23 mouse cellular contexts compared by ENCODE assay signal in the genomic region with DNA sequence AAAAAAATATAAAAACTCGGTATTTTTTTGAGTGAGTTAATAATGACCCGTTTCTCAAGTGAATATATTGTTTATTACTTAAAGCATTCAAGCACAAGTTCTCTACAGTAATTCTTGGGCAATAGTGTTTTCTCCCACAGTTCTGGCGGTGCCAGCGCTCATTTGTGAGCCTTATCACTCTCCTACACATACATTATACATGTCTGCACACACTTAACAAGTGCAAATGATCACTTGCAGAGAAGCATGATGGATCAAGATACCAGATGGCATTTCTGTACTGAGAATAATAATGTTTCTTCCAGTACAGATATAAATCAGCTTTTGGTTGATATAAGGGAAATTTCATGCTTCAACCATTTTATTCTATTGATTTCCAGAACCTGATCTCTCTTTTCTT.
A peak's percentile ranks its signal among the peaks of the same experiment; 100 is the strongest.
DNase-seq lines count a peak whose midpoint lies in the region; ATAC-seq and TF ChIP-seq lines count a peak whose summit lies in the region.
"Had no signal": no experiment of that assay in that cellular context is flagged by ENCODE, and none has a peak within 500 bp of the region (broad histone marks: within the 10 kb centered on the region; RNA-seq: fewer than 3 reads in every experiment).

No protein-coding gene starts in this region.

- TF ChIP-seq CTCF in forebrain, postnatal 0 days (IDR thresholded peaks at IDR 0.05; ENCODE audit: low read depth): no peak
- TF ChIP-seq CTCF in brain, embryonic 14.5 days (IDR thresholded peaks at IDR 0.05; ENCODE audit: borderline replicate concordance, extremely low read depth, insufficient read depth, insufficient read length): no peak

- DNase-seq in forebrain, embryonic 10.5 days (ENCODE audit: extremely low spot score, low spot score): no peak
- no peak for DNase-seq in forebrain, postnatal 0 days
- DNase-seq in brain, embryonic 14.5 days (ENCODE audit: low read depth): peak; percentile 34
- no peak for DNase-seq in Muller cell, postnatal 12 days (ENCODE audit: inconsistent ontology term)
- DNase-seq: adrenal gland, adult 2 months; adrenal gland, adult 8-10 months; adrenal gland, postnatal 10 days; adrenal gland, postnatal 14 days; adrenal gland, postnatal 25 days; adrenal gland, postnatal 36 days; B cell, adult 2 months; cerebellum, adult 11 months; cerebellum, adult 11-12 months; cerebellum, adult 18-20 months; cerebellum, adult 2 months; cerebellum, adult 8-10 months had no signal

- H3K27ac ChIP-seq in forebrain, embryonic 15.5 days (replicated peaks): no peak overlapping the region
- H3K27ac ChIP-seq in forebrain, embryonic 10.5 days: no peak overlapping the region
- H3K27ac ChIP-seq in forebrain, embryonic 16.5 days (ENCODE audit: low read length): no peak overlapping the region
- H3K27ac ChIP-seq in forebrain, postnatal 0 days (ENCODE audit: low read depth, low read length): no peak overlapping the region

- no peak for TF ChIP-seq POLR2A in brain, embryonic 14.5 days (IDR thresholded peaks at IDR 0.05; ENCODE audit: borderline replicate concordance, extremely low read depth, insufficient read depth, insufficient read length, poor library complexity, severe bottlenecking)

- H3K4me3 ChIP-seq in forebrain, embryonic 15.5 days: no peak overlapping the region
- no peak overlapping the region for H3K4me3 ChIP-seq in forebrain, embryonic 10.5 days
- H3K4me3 ChIP-seq in forebrain, embryonic 16.5 days (replicated peaks; ENCODE audit: low read length): no peak overlapping the region
- H3K4me3 ChIP-seq in forebrain, postnatal 0 days (ENCODE audit: low read depth, low read length): no peak overlapping the region

- H3K36me3 ChIP-seq in forebrain, embryonic 15.5 days: no peaks in the 10 kb centered on the region
- no peaks in the 10 kb centered on the region for H3K36me3 ChIP-seq in forebrain, embryonic 10.5 days (replicated peaks)
- H3K36me3 ChIP-seq in forebrain, embryonic 16.5 days (ENCODE audit: control insufficient read depth, insufficient read depth): no peaks in the 10 kb centered on the region
- no peaks in the 10 kb centered on the region for H3K36me3 ChIP-seq in forebrain, postnatal 0 days (ENCODE audit: insufficient read depth)
- H3K36me3 ChIP-seq: G1E had no signal

- no peak overlapping the region for H3K4me2 ChIP-seq in forebrain, embryonic 15.5 days (replicated peaks)
- H3K4me2 ChIP-seq in forebrain, embryonic 16.5 days (ENCODE audit: low read length): no peak overlapping the region
- no peak overlapping the region for H3K4me2 ChIP-seq in forebrain, postnatal 0 days (ENCODE audit: low read depth)

- peak; percentile 66; the same call in 1 of the 2 replicates for ATAC-seq in forebrain, embryonic 15.5 days (replicated peaks)
- peak; percentile 70 for ATAC-seq in forebrain, embryonic 16.5 days
- ATAC-seq in forebrain, postnatal 0 days: no peak
- ATAC-seq: activated CD4-positive, CD25-positive, alpha-beta regulatory T cell, adult 4 months; CD4-positive, CD25-positive, alpha-beta regulatory T cell, adult 4 months; Patski had no signal

- H3K27me3 ChIP-seq in forebrain, embryonic 15.5 days: no peaks in the 10 kb centered on the region
- no peaks in the 10 kb centered on the region for H3K27me3 ChIP-seq in forebrain, embryonic 10.5 days (ENCODE audit: poor library complexity, severe bottlenecking)
- no peaks in the 10 kb centered on the region for H3K27me3 ChIP-seq in forebrain, embryonic 16.5 days (replicated peaks; ENCODE audit: control insufficient read depth, insufficient read depth, low read length)
- H3K27me3 ChIP-seq in forebrain, postnatal 0 days (ENCODE audit: insufficient read depth, low read length): no peaks in the 10 kb centered on the region
- H3K27me3 ChIP-seq: CH12.LX had no signal

- H3K4me1 ChIP-seq in forebrain, embryonic 15.5 days: no peaks in the 10 kb centered on the region
- no peaks in the 10 kb centered on the region for H3K4me1 ChIP-seq in forebrain, embryonic 10.5 days
- H3K4me1 ChIP-seq in forebrain, embryonic 16.5 days (replicated peaks; ENCODE audit: control insufficient read depth, insufficient read depth, low read length): no peaks in the 10 kb centered on the region
- H3K4me1 ChIP-seq in forebrain, postnatal 0 days (ENCODE audit: insufficient read depth): no peaks in the 10 kb centered on the region

- H3K9ac ChIP-seq in forebrain, embryonic 15.5 days (replicated peaks): no peak overlapping the region
- H3K9ac ChIP-seq in forebrain, embryonic 16.5 days (replicated peaks; ENCODE audit: low read depth, low read length): no peak overlapping the region
- no peak overlapping the region for H3K9ac ChIP-seq in forebrain, postnatal 0 days

- WGBS in forebrain, embryonic 15.5 days: 75% methylated on average over 4 of the region's 4 CpGs
- WGBS in forebrain, embryonic 10.5 days: 91% methylated on average over 4 of the region's 4 CpGs
- WGBS in forebrain, embryonic 16.5 days: 82% methylated on average over 4 of the region's 4 CpGs
- 75% methylated on average over 4 of the region's 4 CpGs for WGBS in forebrain, postnatal 0 days

- H3K9me3 ChIP-seq in forebrain, embryonic 15.5 days: no peaks in the 10 kb centered on the region
- H3K9me3 ChIP-seq in forebrain, embryonic 10.5 days: no peaks in the 10 kb centered on the region
- no peaks in the 10 kb centered on the region for H3K9me3 ChIP-seq in forebrain, embryonic 16.5 days (ENCODE audit: control insufficient read depth, low read length)
- H3K9me3 ChIP-seq in forebrain, postnatal 0 days (ENCODE audit: low read length): no peaks in the 10 kb centered on the region
- H3K9me3 ChIP-seq: G1E had no signal
